Mouse (Mus musculus): Measurements from ENCODE around the gene Polq. TPM values are rescaled to one million over a fixed set of nuclear protein-coding genes. Genes with fewer than 3 reads are reported as not detected.
A peak's percentile ranks its signal among the peaks of the same experiment; 100 is the strongest.
"Not testable (repeated sequence)": the region's sequence is repeated elsewhere in the genome, so short reads cannot be mapped to it uniquely, and the experiment has no call there.

The Polq gene
- total and polyA plus RNA-seq, 2 experiments from 2014 or later, result 1.3 to 3.4 TPM

GRCm38 (mm10) chr16:37094169-37094833, 82.7 kb downstream of the Polq start:
- Histone ChIP-seq H3K9ac (no peak overlapping the region), H3K4me2 (ENCODE audit: low read depth) (no peak overlapping the region), H3K9me3 (ENCODE audit: low read length) (no peaks in the 10 kb centered on the region), H3K27ac (ENCODE audit: low read depth, low read length) (no peak overlapping the region), H3K27me3 (ENCODE audit: insufficient read depth, low read length) (no peaks in the 10 kb centered on the region), H3K4me3 (ENCODE audit: low read depth, low read length) (no peak overlapping the region), H3K4me1 (ENCODE audit: insufficient read depth) (no peaks in the 10 kb centered on the region), H3K36me3 (ENCODE audit: insufficient read depth) (peaks cover 6% of the 10 kb centered on the region; the same call in 1 of the 2 replicates)
- no peak for TF ChIP-seq CTCF (IDR thresholded peaks at IDR 0.05; ENCODE audit: low read depth)
- ATAC-seq, result no peak
- WGBS, result 59% methylated on average over 4 of the region's 4 CpGs
- DNase-seq, result no peak

DNA sequence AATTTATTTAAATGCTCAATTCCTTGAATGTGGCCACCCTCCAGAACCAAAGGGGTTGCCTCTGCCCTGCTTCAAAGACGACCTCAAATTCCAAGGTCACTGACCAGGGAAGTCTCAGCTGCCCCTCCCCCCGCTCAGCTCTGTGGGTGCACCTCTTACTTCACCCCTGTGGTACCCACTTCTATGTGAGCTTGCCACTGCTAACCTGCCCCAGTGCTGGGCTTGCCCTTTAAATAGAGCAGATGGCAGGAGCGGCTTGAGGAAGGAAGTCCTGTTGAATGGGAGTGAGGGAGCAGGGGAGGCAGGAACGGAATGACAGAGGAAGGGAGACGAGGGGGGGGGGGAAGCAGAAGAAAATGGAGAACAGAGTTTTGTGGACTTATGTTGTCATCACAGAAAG, 97.2 kb downstream of the Polq start:
- Histone ChIP-seq H3K4me2 (ENCODE audit: low read depth) (no peak overlapping the region), H3K36me3 (ENCODE audit: insufficient read depth) (no peaks in the 10 kb centered on the region), H3K4me3 (ENCODE audit: low read depth, low read length) (no peak overlapping the region), H3K9ac (no peak overlapping the region), H3K4me1 (ENCODE audit: insufficient read depth) (no peaks in the 10 kb centered on the region), H3K27me3 (ENCODE audit: insufficient read depth, low read length) (no peaks in the 10 kb centered on the region), H3K9me3 (ENCODE audit: low read length) (no peaks in the 10 kb centered on the region), H3K27ac (ENCODE audit: low read depth, low read length) (no peak overlapping the region)
- no peak for TF ChIP-seq CTCF (IDR thresholded peaks at IDR 0.05; ENCODE audit: low read depth)
- ATAC-seq (no peak), DNase-seq (no peak)
- WGBS, result 33% methylated on average over 5 of the region's 5 CpGs

DNA sequence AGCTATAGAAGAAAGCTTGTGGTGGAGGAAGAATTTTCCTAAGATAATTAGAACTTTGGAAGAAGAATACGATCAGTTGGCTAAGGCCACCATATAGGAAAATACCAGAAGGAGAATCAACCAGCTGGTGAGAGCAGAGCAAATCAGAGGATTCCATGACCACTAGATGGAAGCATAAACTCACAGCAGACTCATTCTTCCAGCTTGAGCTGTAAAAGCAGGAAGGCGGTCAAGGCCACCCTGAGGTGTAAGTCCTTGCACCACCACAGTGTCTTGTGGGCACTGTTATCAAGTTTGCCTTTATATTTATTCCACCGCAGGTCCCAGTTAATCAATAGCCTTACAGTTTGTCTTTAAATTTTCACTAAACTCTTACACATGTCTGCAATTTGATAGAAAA, 97.7 kb downstream of the Polq start:
- no peak overlapping the region for H3K4me3 ChIP-seq (ENCODE audit: low read depth, low read length)
- 32% methylated on average over 3 of the region's 3 CpGs for WGBS
- DNase-seq (peak; percentile 82), ATAC-seq (peak; percentile 97)
- no peaks in the 10 kb centered on the region for H3K9me3 ChIP-seq (ENCODE audit: low read length)
- H3K9ac ChIP-seq, result no peak overlapping the region
- TF ChIP-seq CTCF (IDR thresholded peaks at IDR 0.05; ENCODE audit: low read depth), result peak; percentile 89
- no peak overlapping the region for H3K27ac ChIP-seq (ENCODE audit: low read depth, low read length)
- no peak overlapping the region for H3K4me2 ChIP-seq (ENCODE audit: low read depth)
- H3K36me3 ChIP-seq (ENCODE audit: insufficient read depth), result no peaks in the 10 kb centered on the region
- H3K4me1 ChIP-seq (ENCODE audit: insufficient read depth), result no peaks in the 10 kb centered on the region
- H3K27me3 ChIP-seq (ENCODE audit: insufficient read depth, low read length), result no peaks in the 10 kb centered on the region

DNA sequence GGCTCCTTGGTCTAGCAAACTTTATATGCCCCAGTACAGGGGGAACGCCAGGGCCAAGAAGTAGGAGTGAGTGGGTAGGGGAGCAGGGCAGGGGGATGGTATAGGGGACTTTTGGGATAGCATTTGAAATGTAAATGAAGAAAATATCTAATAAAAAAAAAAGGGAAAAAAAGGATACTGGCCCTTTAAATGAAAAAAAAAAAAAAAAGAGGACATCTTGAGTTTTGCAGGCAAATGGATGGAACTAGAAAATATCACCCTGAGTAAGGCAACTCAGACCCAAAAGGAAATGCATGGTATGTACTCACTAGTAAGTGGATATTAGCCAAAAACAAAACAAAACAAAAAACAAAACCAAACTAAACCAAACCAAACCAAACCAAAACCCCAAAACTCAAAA, 113.6 kb downstream of the Polq start:
- not testable (repeated sequence) for H3K9ac ChIP-seq; H3K9me3 ChIP-seq (ENCODE audit: low read length); DNase-seq; H3K4me3 ChIP-seq (ENCODE audit: low read depth, low read length); H3K4me1 ChIP-seq (ENCODE audit: insufficient read depth); ATAC-seq; H3K4me2 ChIP-seq (ENCODE audit: low read depth); H3K27ac ChIP-seq (ENCODE audit: low read depth, low read length); H3K27me3 ChIP-seq (ENCODE audit: insufficient read depth, low read length); H3K36me3 ChIP-seq (ENCODE audit: insufficient read depth)
- 92% methylated on average over 1 of the region's 1 CpGs for WGBS

Other genes with a start within 250 kb of the Polq start
- gene Slc15a2, start 226.8 kb upstream of the Polq start, total RNA-seq (2014; rRNA removed), result 18.2 and 23.5 TPM in 2 replicates
- gene Slc15a2, start 226.8 kb upstream of the Polq start, polyA plus RNA-seq (2015; fragmentation: Nextera tagmentation; extraction: Ambion mirVana), result 21.1 and 23.9 TPM in 2 replicates
- 25.1 and 26.0 TPM in 2 replicates for gene Iqcb1, start 183.4 kb upstream of the Polq start, total RNA-seq (2014; rRNA removed)
- 40.7 and 66.0 TPM in 2 replicates for gene Iqcb1, start 183.4 kb upstream of the Polq start, polyA plus RNA-seq (2015; fragmentation: Nextera tagmentation; extraction: Ambion mirVana)
- gene Eaf2, start 136.8 kb upstream of the Polq start, total RNA-seq (2014; rRNA removed), result 0.23 and 0.76 TPM in 2 replicates
- 0.67 and 0.79 TPM in 2 replicates for gene Eaf2, start 136.8 kb upstream of the Polq start, polyA plus RNA-seq (2015; fragmentation: Nextera tagmentation; extraction: Ambion mirVana)
- gene Golgb1, start 136.6 kb upstream of the Polq start, total RNA-seq (2014; rRNA removed), result 22.4 and 30.2 TPM in 2 replicates
- 63.2 and 87.1 TPM in 2 replicates for gene Golgb1, start 136.6 kb upstream of the Polq start, polyA plus RNA-seq (2015; fragmentation: Nextera tagmentation; extraction: Ambion mirVana)
- 0.92 and 1.8 TPM in 2 replicates for gene Hcls1, start 76.8 kb upstream of the Polq start, total RNA-seq (2014; rRNA removed)
- 2.2 and 2.3 TPM in 2 replicates for gene Hcls1, start 76.8 kb upstream of the Polq start, polyA plus RNA-seq (2015; fragmentation: Nextera tagmentation; extraction: Ambion mirVana)
- 0.85 and 2.9 TPM in 2 replicates for gene Fbxo40, start 21.3 kb upstream of the Polq start, total RNA-seq (2014; rRNA removed)
- 0.10 and 0.13 TPM in 2 replicates for gene Fbxo40, start 21.3 kb upstream of the Polq start, polyA plus RNA-seq (2015; fragmentation: Nextera tagmentation; extraction: Ambion mirVana)

Data from forebrain, postnatal 0 days (tissue).